Mouse (Mus musculus): Measurements from ENCODE around the gene Cyb561d2. TPM values are rescaled to one million over a fixed set of nuclear protein-coding genes. Genes with fewer than 3 reads are reported as not detected.

The Cyb561d2 gene
- total and polyA plus RNA-seq, 2 experiments = 11.0 to 33.7 TPM

DNA sequence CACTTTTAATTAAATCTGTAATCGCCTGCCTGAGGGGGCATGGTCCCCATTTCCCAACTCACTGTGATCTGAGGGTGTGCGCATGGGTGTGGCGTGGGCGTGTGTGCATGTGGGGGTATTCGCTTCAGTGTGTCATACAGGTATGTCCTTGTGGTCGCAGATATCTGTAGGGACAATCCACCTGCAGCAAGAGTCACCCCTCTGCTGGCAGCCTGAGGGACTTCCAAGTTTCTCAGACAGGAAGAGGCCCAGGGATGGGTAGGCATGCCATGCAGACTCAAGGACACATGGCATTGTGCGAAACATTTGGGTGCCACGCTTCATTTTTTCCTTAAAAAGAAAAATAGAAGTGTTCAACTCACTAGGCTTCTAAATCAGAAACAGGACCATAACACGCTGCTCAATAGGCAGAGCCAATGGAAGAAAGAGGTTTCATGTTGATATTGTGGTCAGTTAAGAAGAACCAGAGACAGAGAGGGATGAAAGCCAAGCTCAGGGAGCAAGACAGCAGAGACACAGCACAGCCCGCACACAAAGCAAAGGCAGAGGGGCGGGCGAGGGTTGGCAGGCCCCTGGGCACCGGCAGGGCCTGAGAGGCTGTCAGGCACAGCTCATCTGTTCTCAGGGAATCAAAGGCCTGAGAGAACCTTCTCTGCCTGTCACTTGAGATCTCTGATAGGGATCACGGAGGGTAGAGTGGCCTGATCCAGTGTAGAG, 31.5 kb downstream of the Cyb561d2 start:
- Histone ChIP-seq H3K27ac (replicated peaks; ENCODE audit: insufficient read depth, low read depth, low read length) (no peak overlapping the region), H3K4me1 (ENCODE audit: control insufficient read depth, insufficient read depth, low read length) (no peaks in the 10 kb centered on the region), H3K27me3 (ENCODE audit: control insufficient read depth, insufficient read depth, low read length) (no peaks in the 10 kb centered on the region), H3K9ac (ENCODE audit: low read depth, low read length) (no peak overlapping the region), H3K79me2 (ENCODE audit: control insufficient read depth, insufficient read depth, low read length) (no peaks in the 10 kb centered on the region), H3K36me3 (ENCODE audit: control insufficient read depth, insufficient read depth, low read length) (no peaks in the 10 kb centered on the region), H3K4me3 (ENCODE audit: insufficient read depth, low read depth, low read length) (no peak overlapping the region)
- no peak for DNase-seq (ENCODE audit: extremely low read depth, low read depth, low spot score)
- whole genome bisulfite sequencing = 83% methylated on average over 14 of the region's 14 CpGs
- no peak for TF ChIP-seq POLR2A (IDR thresholded peaks at IDR 0.05; ENCODE audit: extremely low read depth, insufficient read depth, low read length)
- TF ChIP-seq CTCF (IDR thresholded peaks at IDR 0.05; ENCODE audit: low read depth, low read length) = no peak

DNA sequence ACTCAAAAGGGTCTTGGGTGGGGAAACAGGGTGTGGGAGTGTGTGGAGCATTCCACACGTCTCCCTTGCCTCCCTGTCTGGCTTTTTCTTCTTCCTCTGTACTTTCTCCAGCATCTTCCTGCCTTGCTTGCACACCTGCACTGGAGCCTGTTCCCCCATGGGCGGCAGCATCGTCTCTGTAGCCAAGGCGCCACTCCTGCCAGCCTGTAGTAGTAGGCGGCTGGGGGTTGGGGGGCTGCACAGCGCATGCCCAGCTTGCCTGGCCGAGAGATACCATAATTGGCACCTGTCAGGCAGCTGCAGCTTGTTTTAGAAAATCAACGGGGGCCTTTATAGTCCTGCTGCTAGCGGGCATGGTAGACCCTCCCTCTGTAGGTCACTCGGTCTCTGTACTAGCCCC, 33.7 kb downstream of the Cyb561d2 start:
- Histone ChIP-seq H3K27me3 (ENCODE audit: control insufficient read depth, insufficient read depth, low read length) (no peaks in the 10 kb centered on the region), H3K36me3 (ENCODE audit: control insufficient read depth, insufficient read depth, low read length) (no peaks in the 10 kb centered on the region), H3K27ac (replicated peaks; ENCODE audit: insufficient read depth, low read depth, low read length) (no peak overlapping the region), H3K4me3 (ENCODE audit: insufficient read depth, low read depth, low read length) (no peak overlapping the region), H3K9ac (ENCODE audit: low read depth, low read length) (no peak overlapping the region), H3K79me2 (ENCODE audit: control insufficient read depth, insufficient read depth, low read length) (no peaks in the 10 kb centered on the region), H3K4me1 (ENCODE audit: control insufficient read depth, insufficient read depth, low read length) (no peaks in the 10 kb centered on the region)
- DNase-seq (ENCODE audit: extremely low read depth, low read depth, low spot score) = no peak
- TF ChIP-seq POLR2A (IDR thresholded peaks at IDR 0.05; ENCODE audit: extremely low read depth, insufficient read depth, low read length) = no peak
- TF ChIP-seq CTCF (IDR thresholded peaks at IDR 0.05; ENCODE audit: low read depth, low read length) = no peak
- WGBS = 54% methylated on average over 10 of the region's 10 CpGs

GRCm38 (mm10) chr9:107504662-107505537, 37.1 kb downstream of the Cyb561d2 start:
- no peaks in the 10 kb centered on the region for H3K27me3 ChIP-seq (ENCODE audit: control insufficient read depth, insufficient read depth, low read length)
- no peak overlapping the region for H3K9ac ChIP-seq (ENCODE audit: low read depth, low read length)
- H3K4me3 ChIP-seq (ENCODE audit: insufficient read depth, low read depth, low read length) = no peak overlapping the region
- no peak for DNase-seq (ENCODE audit: extremely low read depth, low read depth, low spot score)
- H3K27ac ChIP-seq (replicated peaks; ENCODE audit: insufficient read depth, low read depth, low read length) = no peak overlapping the region
- TF ChIP-seq POLR2A (IDR thresholded peaks at IDR 0.05; ENCODE audit: extremely low read depth, insufficient read depth, low read length) (no peak), CTCF (IDR thresholded peaks at IDR 0.05; ENCODE audit: low read depth, low read length) (no peak)
- WGBS = 84% methylated on average over 19 of the region's 19 CpGs
- no peaks in the 10 kb centered on the region for H3K4me1 ChIP-seq (ENCODE audit: control insufficient read depth, insufficient read depth, low read length)
- H3K79me2 ChIP-seq (ENCODE audit: control insufficient read depth, insufficient read depth, low read length) = no peaks in the 10 kb centered on the region
- H3K36me3 ChIP-seq (ENCODE audit: control insufficient read depth, insufficient read depth, low read length) = no peaks in the 10 kb centered on the region

DNA sequence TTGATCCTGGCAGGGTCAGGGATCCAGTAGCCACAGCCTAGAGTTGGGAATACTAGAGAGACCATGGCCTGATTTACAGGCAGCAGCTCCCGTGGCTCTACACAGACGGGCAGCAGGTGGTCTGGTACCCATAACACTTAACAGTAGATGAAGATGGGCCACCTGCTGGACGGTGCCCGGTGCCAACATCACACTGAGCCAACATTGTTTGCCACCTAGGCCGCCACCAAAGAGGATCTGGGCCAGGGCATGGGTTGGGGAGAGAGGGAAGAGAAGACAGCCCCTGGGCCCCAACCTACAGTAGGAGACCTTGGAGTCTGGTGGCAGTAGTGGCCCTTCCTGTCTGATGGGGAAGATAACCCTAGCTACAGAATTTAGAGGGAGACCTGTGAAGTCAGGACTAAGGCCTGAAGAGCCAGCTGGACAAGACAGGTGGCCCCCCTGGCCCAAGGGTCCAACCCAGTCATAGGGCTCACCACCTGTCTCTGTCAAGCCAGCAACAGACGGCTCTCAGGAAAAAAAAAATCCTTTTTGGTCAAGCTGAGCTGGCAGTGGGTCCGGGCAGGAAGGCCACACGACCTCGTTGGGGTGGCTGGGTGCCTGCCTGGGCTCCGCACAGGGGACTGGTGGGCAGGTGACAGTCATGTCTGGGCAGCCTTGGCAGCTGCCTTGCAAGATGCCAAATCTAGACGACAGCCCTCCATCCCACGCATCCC, 39.7 kb downstream of the Cyb561d2 start:
- 87% methylated on average over 12 of the region's 12 CpGs for WGBS
- TF ChIP-seq POLR2A (IDR thresholded peaks at IDR 0.05; ENCODE audit: extremely low read depth, insufficient read depth, low read length) (no peak), CTCF (IDR thresholded peaks at IDR 0.05; ENCODE audit: low read depth, low read length) (no peak)
- no peaks in the 10 kb centered on the region for H3K4me1 ChIP-seq (ENCODE audit: control insufficient read depth, insufficient read depth, low read length)

DNA sequence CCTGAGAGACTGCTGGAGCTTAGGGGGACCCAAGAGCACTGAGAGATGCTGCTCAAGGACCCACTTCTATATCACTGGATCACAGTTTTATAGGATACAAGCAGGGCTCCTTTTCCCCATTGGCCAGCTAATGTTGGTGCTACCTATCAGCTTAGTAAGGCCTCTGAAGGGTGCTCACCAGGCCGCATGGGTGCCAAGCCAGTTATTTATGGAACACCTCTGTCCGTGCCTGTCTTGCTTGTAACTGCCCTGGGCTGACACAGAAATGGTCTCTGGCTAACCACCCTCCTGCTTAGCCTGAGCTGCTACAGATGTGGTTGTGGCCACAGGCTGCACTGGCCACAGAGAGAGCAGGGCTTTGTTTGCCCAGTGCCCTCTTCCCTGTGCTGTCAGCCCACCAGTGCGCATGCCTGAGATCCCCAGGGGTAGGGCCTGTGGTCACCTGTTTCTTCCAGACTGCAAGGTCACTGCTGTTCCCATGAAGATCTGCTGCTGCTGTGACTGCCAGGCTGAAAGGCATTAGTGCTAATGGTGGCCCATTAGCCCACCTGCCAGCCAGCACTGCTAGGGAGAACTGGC, 41.2 kb downstream of the Cyb561d2 start:
- TF ChIP-seq POLR2A (IDR thresholded peaks at IDR 0.05; ENCODE audit: extremely low read depth, insufficient read depth, low read length) = no peak
- no peak for TF ChIP-seq CTCF (IDR thresholded peaks at IDR 0.05; ENCODE audit: low read depth, low read length)
- no peaks in the 10 kb centered on the region for H3K4me1 ChIP-seq (ENCODE audit: control insufficient read depth, insufficient read depth, low read length)
- no peaks in the 10 kb centered on the region for H3K79me2 ChIP-seq (ENCODE audit: control insufficient read depth, insufficient read depth, low read length)
- H3K36me3 ChIP-seq (ENCODE audit: control insufficient read depth, insufficient read depth, low read length) = no peaks in the 10 kb centered on the region
- no peak overlapping the region for H3K4me3 ChIP-seq (ENCODE audit: insufficient read depth, low read depth, low read length)
- WGBS = 86% methylated on average over 3 of the region's 3 CpGs
- H3K27me3 ChIP-seq (ENCODE audit: control insufficient read depth, insufficient read depth, low read length) = no peaks in the 10 kb centered on the region
- H3K27ac ChIP-seq (replicated peaks; ENCODE audit: insufficient read depth, low read depth, low read length) = no peak overlapping the region
- no peak overlapping the region for H3K9ac ChIP-seq (ENCODE audit: low read depth, low read length)
- no peak for DNase-seq (ENCODE audit: extremely low read depth, low read depth, low spot score)

More for the DNA sequence above, 39.7 kb downstream of the Cyb561d2 start:
- Histone ChIP-seq H3K79me2 (ENCODE audit: control insufficient read depth, insufficient read depth, low read length) (no peaks in the 10 kb centered on the region), H3K36me3 (ENCODE audit: control insufficient read depth, insufficient read depth, low read length) (no peaks in the 10 kb centered on the region), H3K4me3 (ENCODE audit: insufficient read depth, low read depth, low read length) (no peak overlapping the region), H3K27ac (replicated peaks; ENCODE audit: insufficient read depth, low read depth, low read length) (no peak overlapping the region), H3K27me3 (ENCODE audit: control insufficient read depth, insufficient read depth, low read length) (no peaks in the 10 kb centered on the region), H3K9ac (ENCODE audit: low read depth, low read length) (no peak overlapping the region)
- no peak for DNase-seq (ENCODE audit: extremely low read depth, low read depth, low spot score)
